Mouse (Mus musculus): Measurements from ENCODE around the gene Zfp607b.

Zfp607b gene

GRCm38 (mm10) chr7:27685220-27685619 lies 3.9 kb upstream of the Zfp607b start:
- no peak for DNase-seq (ENCODE audit: low read depth, low spot score)

GRCm38 (mm10) chr7:27685681-27686080 lies 3.5 kb upstream of the Zfp607b start:
- peak; percentile 46 for DNase-seq (ENCODE audit: low read depth, low spot score)

- DNase-seq (ENCODE audit: low read depth, low spot score): no peak
Observed at GRCm38 (mm10) chr7:27687043-27687442, 2.1 kb upstream of the Zfp607b start.

- no peak for DNase-seq (ENCODE audit: low read depth, low spot score)
Observed at GRCm38 (mm10) chr7:27687836-27688235, 1.3 kb upstream of the Zfp607b start.

GRCm38 (mm10) chr7:27688246-27688788 lies 823 bp upstream of the Zfp607b start:
- no peak for DNase-seq (ENCODE audit: low read depth, low spot score)

GRCm38 (mm10) chr7:27691076-27691475 lies 1.9 kb downstream of the Zfp607b start:
- no peak for DNase-seq (ENCODE audit: low read depth, low spot score)

- no peak for DNase-seq (ENCODE audit: low read depth, low spot score)
Observed at GRCm38 (mm10) chr7:27696711-27697110, 7.6 kb downstream of the Zfp607b start.

GRCm38 (mm10) chr7:27710402-27710801 lies 21.3 kb downstream of the Zfp607b start:
- DNase-seq (ENCODE audit: low read depth, low spot score): no peak

- no peak for DNase-seq (ENCODE audit: low read depth, low spot score)
Observed at GRCm38 (mm10) chr7:27721951-27722350, 32.8 kb downstream of the Zfp607b start.

- DNase-seq (ENCODE audit: low read depth, low spot score): peak; percentile 38
Observed at GRCm38 (mm10) chr7:27725566-27726538, 36.7 kb downstream of the Zfp607b start.

GRCm38 (mm10) chr7:27727471-27727870 lies 38.3 kb downstream of the Zfp607b start:
- no peak for DNase-seq (ENCODE audit: low read depth, low spot score)

- DNase-seq (ENCODE audit: low read depth, low spot score): peak; percentile 77
Observed at GRCm38 (mm10) chr7:27731281-27731883, 42.2 kb downstream of the Zfp607b start, which contains the start of gene Zfp60. Gene Zfp60, plus strand, starts transcription at chr7:27731389.

GRCm38 (mm10) chr7:27731946-27732345 lies 42.8 kb downstream of the Zfp607b start:
- peak; percentile 8 for DNase-seq (ENCODE audit: low read depth, low spot score)

- no peak for DNase-seq (ENCODE audit: low read depth, low spot score)
Observed at GRCm38 (mm10) chr7:27732508-27732907, 43.4 kb downstream of the Zfp607b start.

- no peak for DNase-seq (ENCODE audit: low read depth, low spot score)
Observed at GRCm38 (mm10) chr7:27735457-27735856, 46.3 kb downstream of the Zfp607b start.

Measured in retina, postnatal 7 days (tissue).